Mouse (Mus musculus) neural tube, embryonic 10.5 days (tissue): Measurements from ENCODE around the gene Spaar.

Experiments used
- DNase-seq: peaks from one replicate; pipeline ENCODE4 v3.0.0-alpha.2; 2017; ENCODE audit warnings: low spot score; ENCODE audit errors: extremely low spot score

Gene Spaar

DNA sequence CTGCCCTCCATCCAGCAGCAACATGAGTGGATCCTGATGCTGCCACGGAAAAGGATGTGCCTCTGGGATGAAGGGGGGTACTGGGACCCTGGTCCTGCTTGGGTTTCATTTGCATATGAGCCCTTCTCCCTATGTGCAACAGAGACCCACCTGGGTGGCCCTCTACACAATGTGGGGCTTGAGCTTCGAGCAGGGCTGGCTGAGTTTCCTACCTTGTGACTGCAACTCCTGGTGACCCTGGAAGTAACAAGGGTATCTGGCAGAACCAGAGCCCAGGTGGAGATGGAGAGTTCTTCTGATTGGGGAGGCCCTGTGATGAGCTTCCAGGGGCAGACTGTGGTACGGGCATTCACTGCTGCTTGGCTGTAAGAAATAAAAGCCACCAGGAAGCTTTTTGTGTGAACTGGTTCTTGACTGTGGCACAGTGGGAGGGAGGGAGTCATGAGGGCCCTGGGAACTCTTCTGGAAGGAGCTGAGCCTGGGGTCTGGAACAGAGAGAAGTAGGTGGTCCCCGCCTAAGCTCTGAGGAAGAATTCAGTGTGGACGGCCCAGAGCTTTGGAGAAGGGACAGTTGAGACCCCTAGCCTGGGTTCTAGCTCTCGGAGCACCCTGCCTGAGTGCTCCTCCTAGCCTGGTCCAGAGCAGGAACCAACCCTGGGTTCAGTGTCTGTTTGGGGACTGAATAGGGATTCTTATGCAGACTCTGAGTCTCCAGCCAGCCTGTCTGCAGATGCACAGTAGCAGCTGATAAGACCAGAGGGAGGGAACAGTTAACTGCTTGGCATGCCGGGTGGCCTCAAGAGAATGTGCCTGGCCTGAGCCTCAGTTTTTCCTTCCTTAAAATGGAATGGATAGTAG is 1.9 kb upstream of the Spaar start:
- no peak for DNase-seq

DNA sequence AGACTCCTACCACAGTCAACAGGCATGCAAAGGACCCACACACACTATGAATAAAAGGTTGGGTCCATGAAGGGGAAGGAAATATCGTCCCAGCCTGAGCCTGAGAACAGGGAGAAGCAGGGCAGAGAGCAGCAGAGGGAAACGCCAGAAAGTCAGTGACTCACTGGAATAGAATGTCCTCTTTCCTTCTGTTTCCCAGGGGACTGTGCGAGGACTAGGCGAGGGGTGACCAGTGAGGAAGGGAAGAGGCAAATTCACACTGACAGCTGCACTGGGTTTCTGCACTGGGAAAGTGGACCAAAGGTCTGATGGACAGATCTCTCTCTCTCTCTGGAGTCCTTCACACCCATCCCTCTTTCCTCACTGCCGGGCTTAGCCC is 1.3 kb upstream of the Spaar start:
- DNase-seq = no peak

DNA sequence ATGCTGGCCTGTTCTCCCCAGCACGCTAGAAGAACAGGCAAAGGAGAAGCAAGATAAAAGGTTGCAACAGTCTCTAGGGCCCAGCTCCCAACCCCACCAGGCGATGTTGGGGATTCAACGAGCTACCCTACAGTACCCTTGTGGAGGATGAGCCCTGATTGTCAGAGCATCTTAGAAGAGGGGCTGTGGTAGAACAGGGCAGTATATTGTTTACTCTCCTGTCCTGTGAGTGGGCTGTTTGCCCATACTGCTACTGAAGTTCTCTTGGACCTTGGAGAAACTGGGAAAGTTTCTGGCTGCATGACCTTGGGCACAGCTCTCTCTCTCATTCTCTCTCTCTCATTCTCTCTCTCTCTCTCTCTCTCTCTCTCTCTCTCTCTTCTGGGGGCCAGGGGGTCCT is 708 bp upstream of the Spaar start:
- no peak for DNase-seq

DNA sequence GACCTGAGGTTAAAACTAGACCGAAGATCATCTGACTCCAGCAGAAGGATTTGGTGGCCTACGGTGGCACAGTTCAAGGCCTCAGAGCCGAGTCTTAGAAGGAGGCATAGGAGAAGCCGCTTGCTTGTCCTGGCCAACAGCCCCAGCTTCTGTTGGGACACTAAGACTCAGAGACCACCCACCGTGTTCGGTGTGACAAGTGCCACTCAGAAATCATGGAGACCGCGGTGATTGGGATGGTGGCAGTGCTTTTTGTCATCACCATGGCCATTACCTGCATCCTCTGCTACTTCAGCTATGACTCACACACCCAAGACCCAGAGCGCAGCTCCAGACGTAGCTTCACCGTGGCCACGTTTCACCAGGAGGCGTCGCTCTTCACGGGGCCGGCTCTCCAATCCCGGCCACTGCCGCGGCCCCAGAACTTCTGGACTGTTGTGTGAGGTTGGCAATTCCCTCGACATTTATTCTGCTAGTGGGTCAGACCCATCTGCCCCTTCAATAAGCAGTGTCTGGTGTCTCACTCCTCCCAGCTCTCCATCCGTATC is 990 bp downstream of the Spaar start:
- no peak for DNase-seq

DNA sequence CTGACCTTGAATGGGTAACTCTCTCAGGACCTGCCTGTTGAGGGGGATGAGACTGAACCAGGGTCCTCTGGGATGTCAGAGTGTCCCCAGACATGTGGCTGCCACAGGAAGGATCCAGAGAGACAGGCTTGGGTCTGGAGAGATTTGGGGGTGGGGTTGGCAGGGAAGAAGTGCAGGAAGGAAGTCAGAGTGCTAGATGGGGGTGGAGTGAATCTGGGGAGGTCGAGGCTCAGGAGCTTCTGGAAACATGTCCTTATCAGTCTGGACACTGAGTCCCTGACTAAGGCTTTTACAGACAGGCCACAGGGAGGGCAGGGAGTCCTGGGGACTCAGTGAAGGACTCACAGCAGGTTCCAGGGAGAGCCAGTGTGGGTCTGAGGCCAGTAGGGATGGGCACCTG is 2.3 kb downstream of the Spaar start:
- no peak for DNase-seq

DNA sequence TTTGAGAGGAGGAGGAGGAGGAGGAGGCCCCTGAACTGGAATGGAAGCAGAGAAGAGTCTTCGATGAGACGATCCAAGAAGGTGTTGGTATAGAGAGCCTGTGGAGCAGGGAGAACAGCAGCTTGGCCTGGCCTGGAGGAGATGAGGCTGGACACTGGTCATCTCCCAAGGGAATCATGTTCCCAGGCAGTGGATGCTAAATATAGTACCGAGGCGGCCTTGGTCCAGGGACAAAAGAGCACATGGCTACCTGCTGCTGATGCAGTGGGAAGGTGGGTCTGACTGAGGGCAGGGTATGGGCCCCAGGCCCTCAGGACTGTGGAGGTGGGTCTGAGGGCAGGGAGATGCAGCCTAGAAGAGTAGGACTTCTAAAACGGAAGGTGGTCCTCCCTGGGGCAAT is 3.4 kb downstream of the Spaar start:
- DNase-seq = no peak

DNA sequence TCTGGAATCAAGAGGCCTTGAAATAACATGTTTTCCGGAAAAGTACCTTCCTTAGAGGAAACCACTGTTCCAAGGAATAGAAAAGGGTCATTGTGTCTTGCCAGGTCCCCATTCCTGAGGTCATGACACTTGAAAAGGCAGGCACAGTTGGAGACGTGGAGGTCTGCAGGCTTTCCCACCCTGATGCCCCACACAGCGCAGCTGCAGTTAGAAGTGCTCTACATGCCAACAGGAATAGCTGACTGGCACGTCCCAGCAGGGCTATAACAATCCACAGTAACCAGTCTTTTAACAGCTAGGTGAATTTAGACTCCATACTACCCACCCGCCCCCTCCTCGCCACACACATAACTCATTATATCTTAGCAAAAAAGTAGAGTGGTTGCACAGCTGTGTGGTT is 7.3 kb downstream of the Spaar start:
- no peak for DNase-seq

DNA sequence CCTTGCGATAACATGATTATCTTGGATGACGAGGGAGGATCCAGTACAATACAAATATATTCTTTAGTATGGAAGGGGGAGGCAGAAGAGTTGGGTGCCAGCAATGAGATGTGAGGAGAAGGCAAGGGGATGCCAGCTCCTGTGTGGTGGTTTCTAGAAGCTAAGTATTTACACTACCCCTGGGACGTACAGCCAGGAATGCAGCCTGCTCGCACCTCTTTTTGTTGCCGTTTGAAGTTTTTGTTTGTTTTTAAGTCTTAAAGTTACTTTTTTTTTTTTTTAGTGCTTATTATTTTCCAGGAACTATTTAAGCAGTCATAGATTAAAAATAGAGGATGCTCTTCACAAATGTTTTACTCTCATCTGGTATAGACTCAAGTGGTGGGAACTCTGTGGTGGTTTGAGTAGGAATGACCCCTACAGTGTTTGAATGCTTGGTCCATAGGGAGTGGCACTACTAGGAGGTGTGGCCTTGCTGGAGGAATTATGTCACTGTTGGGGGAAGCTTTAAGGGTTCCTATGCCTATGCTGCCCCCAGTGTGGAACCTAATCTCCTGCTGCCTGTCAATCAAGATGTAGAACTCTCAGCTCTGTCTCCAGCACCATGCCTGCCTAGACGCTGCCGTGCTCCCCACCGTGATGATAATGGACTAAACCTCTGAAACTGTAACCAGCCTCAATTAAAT is 9.3 kb downstream of the Spaar start:
- DNase-seq = no peak

DNA sequence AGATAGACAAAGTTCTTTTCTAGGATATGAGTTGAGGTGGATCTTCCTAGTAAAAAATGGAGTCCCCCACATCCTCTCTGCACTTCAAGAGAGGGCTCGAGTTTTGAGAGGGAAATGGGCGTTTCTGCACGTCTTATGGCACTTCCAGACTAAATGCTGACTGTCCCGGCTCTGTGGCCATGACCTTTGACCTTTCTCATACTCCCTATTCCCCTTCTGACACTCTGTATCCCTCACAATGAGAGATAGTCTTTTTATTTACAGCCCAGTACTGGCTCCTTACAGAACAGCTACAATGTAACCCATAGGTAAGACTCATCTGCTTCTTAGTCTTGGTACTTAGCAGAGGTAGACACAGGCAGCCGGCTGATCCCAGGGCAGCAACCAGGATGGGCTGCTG is 11.7 kb downstream of the Spaar start:
- DNase-seq = no peak

DNA sequence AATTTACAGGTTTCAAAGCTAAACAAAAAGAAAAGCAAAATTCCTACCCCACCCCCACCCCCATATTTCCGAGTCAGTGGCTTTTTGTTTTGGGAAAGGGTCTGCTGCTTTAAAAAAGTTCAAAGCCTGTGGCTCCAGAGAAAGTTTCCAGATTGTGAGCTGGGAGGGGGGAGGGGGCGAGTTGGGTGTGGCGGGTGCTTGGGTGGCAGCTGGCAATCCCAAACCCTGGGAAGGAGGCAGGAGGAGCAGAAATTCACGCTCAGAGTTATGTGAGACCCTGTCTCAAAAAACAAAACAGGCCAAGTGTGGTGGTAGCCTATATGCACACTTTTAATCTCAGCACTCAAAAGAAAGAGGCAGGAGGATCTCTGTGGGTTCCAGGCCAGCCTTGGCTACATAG is 12.8 kb downstream of the Spaar start:
- no peak for DNase-seq

DNA sequence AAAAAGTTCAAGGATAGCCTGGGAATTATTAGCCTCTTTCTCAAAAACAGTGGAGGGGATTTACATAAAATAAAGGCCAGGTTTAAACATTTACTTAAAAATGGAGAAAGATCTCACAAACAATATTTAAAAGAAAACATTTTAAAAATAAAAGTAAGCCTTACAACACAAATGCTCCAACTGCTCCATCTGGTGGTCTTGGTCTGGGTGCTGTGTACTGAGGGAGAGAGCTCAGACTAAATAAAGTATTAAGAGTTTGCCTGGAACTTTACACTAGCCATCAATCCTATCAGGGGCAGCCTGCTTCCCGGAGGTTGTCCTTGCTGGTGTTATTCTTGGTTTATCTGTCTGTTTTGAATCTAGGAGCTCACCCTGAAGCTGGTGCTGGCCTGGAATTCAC is 13.3 kb downstream of the Spaar start:
- DNase-seq = no peak

DNA sequence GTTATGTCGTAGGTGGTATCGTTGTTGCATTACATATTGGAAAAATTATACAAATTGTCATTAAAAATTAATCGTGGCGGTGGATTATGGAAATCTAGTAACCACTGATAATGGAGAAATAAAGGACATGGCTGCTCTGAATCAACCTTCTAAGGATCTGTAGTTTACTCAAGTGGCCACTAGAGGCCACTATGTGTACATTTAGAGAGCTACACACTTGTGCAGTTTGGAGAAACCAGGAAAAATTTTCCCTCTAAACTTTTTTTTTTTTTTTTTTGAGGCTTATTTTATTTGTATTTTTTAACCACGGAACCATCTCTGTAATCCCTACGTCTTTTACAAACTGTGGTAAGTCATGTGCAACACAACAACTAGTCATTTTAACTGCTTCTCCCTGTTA is 15.4 kb downstream of the Spaar start:
- DNase-seq = no peak

DNA sequence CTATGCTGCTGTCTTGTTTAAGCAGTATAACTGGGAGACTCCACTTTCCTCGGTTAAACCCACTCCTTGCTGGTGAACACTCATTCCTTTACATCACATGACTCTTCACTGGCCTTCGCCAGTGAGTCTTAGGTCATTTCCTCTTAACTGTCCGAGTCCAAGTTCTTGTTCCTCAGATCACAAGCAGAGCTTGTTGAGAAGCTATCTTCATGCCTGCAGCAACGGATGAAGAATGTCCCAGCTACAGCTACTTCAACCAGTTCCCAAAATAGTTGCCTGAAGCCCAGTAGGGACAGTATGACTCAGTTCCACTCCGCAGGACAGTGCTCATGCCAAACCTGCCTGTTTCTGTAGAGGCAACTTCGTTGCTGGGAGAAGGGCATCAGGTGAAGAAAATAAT is 27.4 kb downstream of the Spaar start:
- DNase-seq = no peak

DNA sequence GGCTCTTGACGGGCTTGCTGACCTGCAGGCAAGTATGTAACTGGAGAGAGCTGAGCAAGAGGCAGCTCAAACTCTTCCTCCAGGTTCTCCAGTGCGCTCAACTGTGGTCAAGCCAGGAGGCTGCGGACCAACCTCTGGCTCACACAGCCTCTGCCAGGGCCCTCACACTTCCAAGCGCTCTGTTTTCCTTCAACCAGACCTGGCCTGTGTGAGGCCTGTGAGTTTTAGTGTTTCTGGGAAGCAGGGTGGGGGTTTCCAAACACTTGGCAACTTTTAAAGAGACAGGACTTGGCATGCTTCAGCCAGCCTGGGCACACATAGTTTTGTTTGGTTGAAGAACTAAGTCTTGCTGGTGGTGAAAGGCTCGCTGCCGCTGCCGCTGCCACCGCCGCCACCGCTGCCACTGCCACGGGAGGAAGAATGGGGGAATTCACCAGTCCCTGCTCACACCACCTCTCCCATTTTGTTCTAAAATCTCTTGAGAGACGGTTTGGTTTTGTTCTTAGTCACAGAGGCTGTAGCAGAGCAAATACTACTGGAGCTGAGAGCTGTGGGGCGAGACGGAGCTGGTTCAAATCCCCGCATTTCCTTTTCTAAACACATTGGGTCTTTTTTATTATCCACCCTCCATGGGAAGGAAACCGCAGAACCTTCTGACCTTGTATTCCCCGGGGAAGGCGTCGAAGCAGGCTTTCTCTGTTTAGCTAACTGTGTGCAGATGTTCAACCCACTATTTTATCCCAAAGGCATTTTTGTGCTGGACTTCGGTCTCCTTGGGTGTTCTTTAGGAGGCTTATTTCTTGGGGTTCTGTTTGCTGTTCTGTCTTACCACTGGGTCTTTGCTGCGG is 30.0 kb downstream of the Spaar start:
- no peak for DNase-seq

DNA sequence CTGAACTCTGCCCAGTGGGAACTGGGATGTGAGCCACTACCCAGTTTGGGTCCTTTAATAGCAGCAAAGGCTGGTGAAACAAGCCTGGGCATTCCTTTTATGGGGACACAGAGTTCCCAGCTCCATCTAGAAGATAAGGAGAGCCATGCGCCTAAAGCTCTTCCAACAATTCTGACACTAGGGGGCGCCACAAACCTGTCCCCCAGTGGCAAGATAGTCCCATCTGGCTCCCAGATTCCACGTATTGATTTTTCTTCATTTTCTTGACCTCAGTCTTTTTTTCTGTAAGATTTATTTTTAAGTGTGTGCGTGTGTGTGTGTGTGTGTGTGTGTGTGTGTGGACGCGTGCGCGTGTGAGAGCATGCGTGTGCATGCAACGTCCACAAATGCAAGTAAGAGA is 30.6 kb downstream of the Spaar start:
- DNase-seq = peak; percentile 23

DNA sequence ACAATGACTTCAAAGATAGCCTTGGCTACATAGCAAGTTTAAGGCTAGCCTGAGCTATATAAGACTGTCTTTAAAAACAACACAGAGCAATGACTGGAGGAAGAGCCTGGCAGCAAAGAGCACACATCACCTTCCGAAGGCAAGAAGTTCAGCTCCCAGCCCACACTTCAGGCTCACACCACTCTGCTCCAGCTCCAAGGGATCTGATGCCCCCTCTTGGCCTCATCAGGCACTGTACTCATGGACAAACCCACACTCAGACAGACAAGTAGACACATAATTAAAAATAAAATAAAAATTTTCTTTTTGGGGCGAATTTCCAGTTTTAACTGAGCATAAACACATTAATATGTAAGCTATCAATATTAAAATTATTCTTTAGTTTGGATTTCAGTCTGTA is 31.5 kb downstream of the Spaar start:
- no peak for DNase-seq

DNA sequence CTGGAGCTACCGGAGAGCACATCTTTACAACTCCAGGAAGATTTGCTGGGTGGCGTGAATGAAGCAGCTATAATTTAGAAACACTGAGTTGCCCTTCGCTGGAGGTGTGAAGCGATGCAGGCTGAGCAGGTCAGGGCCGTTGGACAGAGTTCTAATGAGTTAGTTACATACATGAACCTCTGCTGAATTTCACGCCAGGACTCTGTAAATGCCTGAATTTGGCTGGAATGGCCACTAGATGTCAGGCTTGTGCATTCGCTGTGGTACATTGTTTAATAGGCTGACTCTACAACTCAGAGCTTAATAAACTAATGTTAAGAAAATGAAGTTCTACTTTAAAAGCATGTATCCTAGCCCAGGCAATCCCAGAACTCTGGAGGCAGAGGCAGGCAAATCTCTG is 33.6 kb downstream of the Spaar start:
- DNase-seq = peak; percentile 34

DNA sequence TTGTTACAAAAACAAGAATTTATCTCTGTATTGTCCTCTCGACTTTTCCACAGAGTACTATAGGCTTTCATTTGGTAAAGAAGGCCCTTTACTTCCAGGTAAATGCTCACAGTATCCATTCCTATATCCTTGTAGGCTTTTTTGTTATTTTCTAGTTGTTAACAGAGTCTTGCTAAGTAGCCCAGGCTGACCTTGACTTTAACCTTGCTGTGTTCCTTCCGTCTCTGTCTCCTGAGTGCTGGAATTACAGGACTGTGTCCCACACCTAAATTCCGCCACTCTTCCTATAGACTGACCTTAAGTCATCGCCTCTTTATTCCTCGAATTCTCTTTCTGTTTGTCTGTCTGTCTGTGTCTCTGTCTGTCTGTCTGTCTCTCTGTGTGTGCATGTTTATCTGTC is 38.5 kb downstream of the Spaar start:
- no peak for DNase-seq

DNA sequence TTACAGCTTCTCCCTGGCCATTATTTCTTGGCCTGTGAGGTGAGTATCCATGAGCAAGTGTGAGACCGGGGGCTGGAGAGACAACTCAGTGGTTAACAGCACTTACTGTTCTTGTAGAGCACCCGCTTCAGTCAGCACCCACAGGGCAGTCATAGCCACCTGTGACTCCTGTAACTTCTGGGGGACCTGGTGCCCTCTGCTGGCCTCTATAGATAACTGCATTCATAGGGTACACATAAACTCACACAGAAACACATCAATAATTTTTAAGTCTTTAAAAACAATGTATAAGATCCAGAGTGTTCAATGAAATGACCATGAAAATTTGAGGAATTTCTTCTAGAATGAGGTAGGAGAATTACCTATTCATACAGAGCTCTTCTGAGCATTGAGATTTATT is 39.5 kb downstream of the Spaar start:
- no peak for DNase-seq

DNA sequence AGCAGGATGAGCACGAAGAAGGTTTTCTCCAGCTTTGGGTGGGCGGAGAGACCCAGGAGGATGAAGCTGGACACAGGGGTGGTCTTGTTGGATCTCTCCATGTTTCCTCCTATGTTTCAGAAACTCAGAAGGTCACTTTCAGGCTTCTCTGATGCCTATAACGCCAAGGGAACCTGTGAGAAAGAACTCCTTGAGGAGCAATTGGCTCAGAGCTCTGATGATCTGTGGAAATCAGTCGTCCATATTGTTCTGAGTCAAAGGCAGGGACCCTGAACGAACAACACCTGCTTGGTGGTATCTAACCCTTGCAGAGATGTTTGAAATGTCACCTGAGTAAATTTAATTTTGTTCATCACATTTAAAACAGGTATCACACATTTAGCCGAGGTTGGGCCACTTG is 41.1 kb downstream of the Spaar start, which contains the start of gene Olfr159:
Gene Olfr159, minus strand, starts transcription at position 101 of the 400 bp plus-strand sequence.
- no peak for DNase-seq

DNA sequence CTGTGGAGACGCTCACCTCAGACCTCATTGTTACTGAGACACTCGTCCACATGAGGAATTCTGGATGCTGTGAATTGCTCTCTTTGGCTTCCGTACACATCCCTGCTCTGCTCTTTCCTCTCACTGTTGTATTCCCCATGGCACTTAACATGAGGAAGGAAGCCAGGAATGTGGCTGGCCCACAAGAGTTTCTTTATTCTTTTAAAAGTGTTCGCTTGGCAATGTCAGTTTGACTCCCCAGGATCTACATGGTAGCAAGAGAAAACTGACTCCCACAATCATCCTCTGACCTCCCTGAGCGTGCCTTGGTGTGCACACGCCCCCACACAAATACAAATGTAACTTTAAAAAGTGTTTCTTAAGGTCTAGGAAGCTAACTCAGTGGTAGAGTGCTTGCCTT is 41.8 kb downstream of the Spaar start:
- DNase-seq = no peak

DNA sequence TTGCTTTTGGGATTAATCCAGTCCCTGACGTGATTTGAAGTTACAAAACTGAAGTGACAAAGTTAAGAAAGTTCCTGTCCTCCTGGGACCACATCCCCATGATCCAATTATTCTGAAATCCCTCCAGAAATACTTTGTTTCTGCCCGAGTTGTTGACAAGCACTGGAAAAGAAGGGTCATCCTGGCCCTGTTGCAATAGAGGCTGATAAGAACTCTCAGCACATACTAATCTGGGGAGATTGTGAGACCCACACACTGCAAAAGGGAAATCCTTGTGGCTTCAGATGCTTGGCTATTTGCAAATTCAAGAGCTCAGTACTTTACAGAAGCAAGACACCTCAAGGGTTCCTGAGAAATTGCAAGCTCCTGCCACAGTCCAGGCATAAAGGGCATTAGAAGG is 42.5 kb downstream of the Spaar start:
- no peak for DNase-seq
